Mouse (Mus musculus) embryonic fibroblast, embryonic 13.5 days (primary cell): Measurements from ENCODE around the gene Rgs19.

Source experiments
- CTCF ChIP-seq: IDR thresholded peaks from 2 replicates; pipeline ENCODE4 v1.5.1; 2011; ENCODE audit warnings: mild to moderate bottlenecking, control low read depth, low read length, moderate library complexity, borderline replicate concordance; ENCODE audit not compliant: insufficient read depth
- POLR2A ChIP-seq: IDR thresholded peaks from 2 replicates; pipeline ENCODE4 v1.6.1; 2011; ENCODE audit warnings: low read depth, mild to moderate bottlenecking, control low read depth, low read length, moderate library complexity

DNA sequence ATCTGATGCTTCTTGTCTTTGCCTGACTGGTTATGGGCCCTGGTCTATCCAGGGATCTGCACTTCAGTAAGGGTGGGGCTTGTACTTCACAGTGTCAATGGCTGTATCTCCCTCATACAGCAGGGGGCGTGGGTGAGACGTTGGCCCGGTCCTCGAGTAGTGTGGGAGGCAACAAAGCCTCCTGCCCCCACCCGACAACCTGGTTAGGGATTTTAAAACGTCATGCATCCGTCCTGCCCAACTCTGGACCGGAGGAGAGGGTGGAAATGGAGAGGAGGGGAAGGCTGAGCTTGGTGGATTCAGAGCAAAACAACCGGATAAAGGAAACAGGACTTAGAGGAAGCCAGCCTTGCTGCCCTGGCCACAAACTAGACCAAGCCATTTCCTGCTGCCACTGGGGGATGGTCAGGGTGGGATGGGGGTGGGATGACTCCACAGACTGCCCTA, 34.1 kb downstream of the Rgs19 start:
- TF ChIP-seq CTCF (peak; percentile 72; the same call in 1 of the 2 replicates), POLR2A (no peak)
